Mouse (Mus musculus): ENCODE data around the gene Iqcc.

Gene Iqcc

GRCm38 (mm10) chr4:129576863-129577491 is 41.9 kb downstream of the Iqcc start:
- DNase-seq = peak; percentile 79

- peak; percentile 26 for DNase-seq
Measured at GRCm38 (mm10) chr4:129575171-129575844, 43.6 kb downstream of the Iqcc start.

DNA sequence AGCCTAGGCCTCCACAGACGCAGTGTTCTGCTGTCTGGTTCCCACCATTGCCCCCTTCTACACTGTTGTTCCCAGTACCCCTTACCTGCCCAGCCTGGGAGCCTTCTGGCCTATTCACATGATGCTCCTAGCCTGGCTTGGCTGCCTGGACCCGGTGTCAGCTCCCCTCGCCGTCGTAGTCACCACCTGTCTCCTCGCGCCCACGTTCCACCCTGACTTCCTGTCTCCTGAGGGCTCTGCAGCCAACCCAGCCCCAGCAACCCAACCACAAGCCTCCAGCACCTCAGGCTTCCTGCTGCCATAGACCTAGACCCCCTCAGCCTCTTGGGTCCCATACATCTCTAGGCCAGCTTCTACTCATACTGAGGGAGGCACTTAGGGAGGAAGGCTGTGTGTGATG is 45.5 kb downstream of the Iqcc start, which contains the start of gene Lck:
Gene Lck, minus strand, starts transcription at position 212 of the 400 bp plus-strand sequence.
- no peak for DNase-seq

DNA sequence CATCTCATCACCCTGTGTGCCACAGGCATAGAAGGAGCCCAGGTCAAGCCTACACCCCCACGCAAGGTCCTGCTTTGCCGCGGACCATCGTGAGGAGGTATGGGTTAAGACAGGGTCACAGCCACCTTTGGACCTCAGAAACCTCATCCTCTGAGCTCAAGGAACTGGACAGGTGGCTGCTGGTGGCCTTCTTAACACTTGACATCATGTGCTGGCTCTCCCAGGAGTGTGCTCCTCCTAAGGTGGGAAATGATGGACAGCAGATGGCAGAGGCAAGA is 45.9 kb downstream of the Iqcc start:
- no peak for DNase-seq

- peak; percentile 48 for DNase-seq
Measured at GRCm38 (mm10) chr4:129572236-129573092, 46.4 kb downstream of the Iqcc start.

GRCm38 (mm10) chr4:129571551-129572084 is 47.3 kb downstream of the Iqcc start:
- no peak for DNase-seq

DNA sequence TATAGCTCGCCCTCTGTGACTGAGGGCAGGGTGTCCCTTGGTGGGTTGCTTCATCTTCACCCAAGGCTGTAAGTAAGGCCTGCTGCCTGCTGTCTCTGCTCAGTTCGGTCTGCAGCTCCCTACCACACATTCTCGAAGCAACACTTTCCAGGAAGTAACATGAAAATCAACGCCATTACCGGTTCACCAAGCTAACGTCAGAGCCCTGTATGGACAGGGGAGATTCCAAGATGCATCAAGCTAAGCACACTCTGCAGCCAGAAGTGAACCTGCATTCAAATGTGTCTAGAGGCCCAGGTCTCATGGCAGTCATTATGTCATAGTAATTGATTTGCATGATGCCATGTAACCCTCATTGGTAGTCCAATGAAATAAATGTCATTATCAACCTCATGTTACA is 48.9 kb downstream of the Iqcc start:
- no peak for DNase-seq

DNA sequence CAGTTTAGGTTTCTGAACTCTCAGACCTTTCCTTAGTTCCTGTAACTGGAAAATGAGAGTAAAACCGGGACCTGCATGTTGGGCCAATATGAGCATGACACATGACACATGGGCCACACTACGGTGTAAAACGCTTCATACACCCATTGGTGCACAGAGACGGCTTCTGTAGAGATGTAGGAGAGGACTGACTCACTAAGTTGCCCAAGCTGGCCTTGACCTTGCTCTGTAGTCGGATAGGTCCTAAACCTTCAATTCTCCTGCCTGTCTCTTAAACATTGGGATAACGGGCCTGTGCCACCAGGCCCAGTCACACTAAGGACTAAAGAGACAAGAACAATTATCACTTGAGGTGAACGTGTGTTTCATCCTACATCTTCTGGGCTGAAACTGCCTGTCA is 50.5 kb downstream of the Iqcc start:
- DNase-seq = no peak

DNA sequence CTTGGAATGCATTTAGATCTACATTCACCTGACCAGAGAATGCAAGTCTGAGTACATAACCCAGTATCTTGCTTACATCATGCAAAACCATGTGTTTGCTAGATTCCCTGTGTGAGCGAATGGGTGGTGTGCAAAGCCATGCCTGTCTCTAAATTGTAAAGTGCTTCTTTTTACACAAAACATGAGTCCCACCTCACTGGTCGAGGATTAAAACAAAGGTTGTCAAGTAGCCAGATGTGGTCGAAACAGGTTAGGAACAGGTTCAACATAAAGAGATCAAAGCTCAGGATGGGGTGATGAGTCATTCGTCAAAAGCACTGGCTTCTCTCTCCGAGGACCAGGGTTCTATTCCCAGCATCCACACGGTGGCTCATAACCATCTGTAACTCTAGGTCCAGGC is 53.8 kb downstream of the Iqcc start:
- no peak for DNase-seq

Measured in kidney, adult 9 months (tissue).